Mouse (Mus musculus) kidney, postnatal 0 days (tissue): ENCODE data around the gene Ica1. TPM values are rescaled to one million over a fixed set of nuclear protein-coding genes. Genes with fewer than 3 reads are reported as not detected.

Experiments used
- ATAC-seq: fragments of 200-750 bp; cut with Nextera tagmentation; replicated peaks from 2 replicates; pipeline ENCODE4 v1.8.0; 2017; ENCODE audit warnings: low read depth, moderate number of reproducible peaks, moderate TSS enrichment, moderate library complexity; ENCODE audit not compliant: low FRiP score
- DNase-seq: peaks from one replicate; pipeline ENCODE4 v3.0.0-alpha.2; 2016; ENCODE audit warnings: low spot score
- H3K27ac ChIP-seq: fragments of 300-500 bp; sonication (generic); 2 replicates; pipeline ENCODE4 v1.5.1; 2014; ENCODE audit warnings: mild to moderate bottlenecking
- H3K27me3 ChIP-seq: fragments of 300-500 bp; sonication (generic); 2 replicates; pipeline ENCODE4 v1.6.1; 2014; ENCODE audit warnings: low read length, mixed read lengths; ENCODE audit not compliant: insufficient read depth
- H3K36me3 ChIP-seq: fragments of 300-500 bp; sonication (generic); 2 replicates; pipeline ENCODE4 v1.6.1; 2014; ENCODE audit warnings: low read length, mixed read lengths; ENCODE audit not compliant: insufficient read depth
- H3K4me1 ChIP-seq: fragments of 300-500 bp; sonication (generic); replicated peaks from 2 replicates; pipeline ENCODE4 v1.6.1; 2014; ENCODE audit warnings: antibody characterized with exemption, low read length, mixed read lengths; ENCODE audit not compliant: insufficient read depth
- H3K4me2 ChIP-seq: fragments of 300-500 bp; sonication (generic); 2 replicates; pipeline ENCODE4 v1.6.1; 2014; ENCODE audit warnings: mild to moderate bottlenecking, low read length, moderate library complexity, mixed read lengths
- H3K4me3 ChIP-seq: fragments of 300-500 bp; sonication (generic); replicated peaks from 2 replicates; pipeline ENCODE4 v1.5.1; 2014; ENCODE audit warnings: low read depth, low read length
- H3K9ac ChIP-seq: fragments of 300-500 bp; sonication (generic); 2 replicates; pipeline ENCODE4 v1.6.1; 2014; ENCODE audit warnings: low read depth, low read length
- H3K9me3 ChIP-seq: fragments of 300-500 bp; sonication (generic); replicated peaks from 2 replicates; pipeline ENCODE4 v1.6.1; 2016; ENCODE audit warnings: low read length, inconsistent platforms, mixed read lengths
- CTCF ChIP-seq: IDR thresholded peaks from 2 replicates; pipeline ENCODE4 v1.5.1; 2016; ENCODE audit warnings: antibody characterized with exemption, low read depth, mild to moderate bottlenecking, moderate library complexity
- WGBS: fragments of 180-500 bp; shearing (Covaris S2); extraction: QIAGEN DNeasy Blood & Tissue Kit; methylation state at CpG from one replicate; pipeline ENCODE4 v1.1.7; 2014; 5-methylcytosine and 5-hydroxymethylcytosine counted together
- polyA plus RNA-seq: library from polyadenylated mRNA; unstranded; fragments of >200 nt; fragmentation: Nextera tagmentation; extraction: Ambion mirVana; gene quantifications from 2 replicates; pipeline ENCODE4 v1.2.1, GENCODE M21; 2015

Ica1 gene
- polyA plus RNA-seq, 1 experiment from 2014 or later = 30.1 TPM

DNA sequence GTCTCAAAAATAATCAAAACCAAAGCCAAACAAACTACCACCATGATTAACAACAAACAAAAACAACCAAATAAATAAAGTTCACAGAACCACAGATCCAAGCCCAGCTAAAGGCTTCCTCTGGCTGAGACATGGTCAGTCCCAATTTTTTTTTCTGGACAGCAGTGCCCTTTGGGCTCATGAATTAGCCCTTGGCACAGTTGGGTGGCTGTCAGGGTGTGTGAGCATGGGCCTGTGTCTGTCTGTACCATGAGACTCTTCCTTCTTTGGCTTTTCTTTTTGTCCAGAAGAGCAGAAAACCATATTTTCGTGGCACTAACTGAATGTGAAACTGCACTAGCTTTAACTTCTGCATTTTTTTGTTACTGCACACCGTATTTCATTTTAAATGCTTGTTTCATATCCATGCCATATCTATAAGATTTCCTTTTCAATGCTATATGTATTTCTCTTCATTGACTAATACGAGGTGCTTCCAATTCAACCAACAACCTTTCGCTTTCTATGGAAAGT lies 34.0 kb downstream of the Ica1 start:
- Histone ChIP-seq H3K4me3 (no peak overlapping the region), H3K27ac (no peak overlapping the region), H3K27me3 (no peaks in the 10 kb centered on the region), H3K9me3 (no peaks in the 10 kb centered on the region), H3K36me3 (no peaks in the 10 kb centered on the region), H3K9ac (no peak overlapping the region), H3K4me1 (0 out of 2 replicates have a peak, but pooled peaks cover 3% of the 10 kb centered on the region), H3K4me2 (no peak overlapping the region)
- WGBS = 91% methylated on average over 4 of the region's 4 CpGs
- TF ChIP-seq CTCF = no peak
- ATAC-seq = no peak
- DNase-seq = no peak

DNA sequence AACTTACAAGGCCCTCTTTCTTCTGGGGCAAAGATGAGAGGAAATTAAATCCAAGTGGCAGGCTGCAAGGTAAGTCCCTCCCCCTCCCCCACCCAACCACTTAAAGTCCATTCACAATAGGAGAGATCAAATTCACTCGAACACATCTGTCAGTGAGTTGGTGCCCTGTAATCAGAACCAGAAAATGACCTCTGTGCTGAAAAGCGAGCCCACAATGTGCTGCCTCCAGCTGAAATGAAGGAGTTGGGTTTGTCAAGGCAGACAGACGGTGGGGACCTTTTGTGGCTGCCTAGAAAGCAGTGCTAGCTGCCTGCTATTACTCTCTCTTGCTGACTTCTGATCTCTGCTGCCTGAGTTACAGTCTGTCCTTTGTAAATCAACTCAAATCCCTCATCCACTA lies 35.8 kb downstream of the Ica1 start:
- 0 out of 2 replicates have a peak, but pooled peaks cover 3% of the 10 kb centered on the region for H3K4me1 ChIP-seq
- H3K36me3 ChIP-seq = no peaks in the 10 kb centered on the region
- H3K9me3 ChIP-seq = no peaks in the 10 kb centered on the region
- H3K4me2 ChIP-seq = no peak overlapping the region
- DNase-seq (peak; percentile 32), ATAC-seq (no peak)
- H3K27me3 ChIP-seq = no peaks in the 10 kb centered on the region
- no peak overlapping the region for H3K27ac ChIP-seq
- no peak for TF ChIP-seq CTCF
- WGBS = 38% methylated on average over 3 of the region's 3 CpGs
- H3K9ac ChIP-seq = no peak overlapping the region
- H3K4me3 ChIP-seq = no peak overlapping the region

DNA sequence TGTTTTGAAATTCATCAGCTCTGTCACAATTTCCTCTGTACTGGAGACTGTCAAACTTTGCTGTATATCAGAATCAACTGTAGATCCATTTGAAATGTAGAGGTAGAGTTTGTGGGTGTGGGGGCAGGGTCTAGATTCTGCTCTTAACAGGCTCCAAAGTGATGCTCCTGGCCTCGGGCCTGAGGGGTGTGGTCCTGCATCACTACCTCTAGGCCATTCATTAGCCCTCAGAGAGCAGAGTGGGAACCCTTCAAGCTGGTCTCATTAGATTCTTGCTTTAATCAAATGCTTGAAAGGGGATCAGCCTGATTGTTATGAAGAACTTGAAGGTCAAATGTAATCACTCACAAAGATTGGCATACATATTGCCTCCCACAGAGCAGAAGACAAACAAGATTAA lies 36.6 kb downstream of the Ica1 start:
- H3K9me3 ChIP-seq = no peaks in the 10 kb centered on the region
- no peak for TF ChIP-seq CTCF
- no peaks in the 10 kb centered on the region for H3K27me3 ChIP-seq
- 25% methylated on average over 1 of the region's 1 CpGs for WGBS
- H3K36me3 ChIP-seq = no peaks in the 10 kb centered on the region
- H3K9ac ChIP-seq = no peak overlapping the region
- DNase-seq (peak; percentile 12), ATAC-seq (no peak)
- no peak overlapping the region for H3K27ac ChIP-seq
- no peak overlapping the region for H3K4me2 ChIP-seq
- H3K4me1 ChIP-seq = 0 out of 2 replicates have a peak, but pooled peaks cover 3% of the 10 kb centered on the region
- H3K4me3 ChIP-seq = no peak overlapping the region

DNA sequence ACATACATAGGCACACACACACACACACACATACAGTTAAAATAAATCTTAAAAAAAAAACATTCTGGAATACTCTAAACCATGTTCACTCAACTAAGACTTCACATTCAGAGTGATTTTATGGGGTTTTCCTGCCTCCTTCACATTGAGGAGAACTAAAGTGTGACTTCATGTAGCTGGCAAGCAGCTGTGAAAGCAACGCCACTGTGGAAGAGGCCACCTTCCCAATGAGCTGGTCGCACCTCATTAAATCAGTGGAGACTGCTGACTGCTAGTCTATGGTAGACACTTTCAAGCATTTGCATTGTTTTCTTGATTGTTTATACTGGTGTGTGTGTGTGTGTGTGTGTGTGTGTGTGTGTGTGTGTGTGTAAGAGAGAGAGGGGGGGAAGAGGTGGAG lies 38.2 kb downstream of the Ica1 start:
- Histone ChIP-seq H3K36me3 (no peaks in the 10 kb centered on the region), H3K4me3 (no peak overlapping the region), H3K9me3 (no peaks in the 10 kb centered on the region), H3K4me1 (0 out of 2 replicates have a peak, but pooled peaks cover 3% of the 10 kb centered on the region), H3K27me3 (no peaks in the 10 kb centered on the region), H3K4me2 (no peak overlapping the region), H3K9ac (no peak overlapping the region), H3K27ac (no peak overlapping the region)
- peak; percentile 53; the same call in 1 of the 2 replicates for ATAC-seq
- TF ChIP-seq CTCF = no peak
- WGBS = 23% methylated on average over 2 of the region's 2 CpGs
- peak; percentile 77 for DNase-seq

DNA sequence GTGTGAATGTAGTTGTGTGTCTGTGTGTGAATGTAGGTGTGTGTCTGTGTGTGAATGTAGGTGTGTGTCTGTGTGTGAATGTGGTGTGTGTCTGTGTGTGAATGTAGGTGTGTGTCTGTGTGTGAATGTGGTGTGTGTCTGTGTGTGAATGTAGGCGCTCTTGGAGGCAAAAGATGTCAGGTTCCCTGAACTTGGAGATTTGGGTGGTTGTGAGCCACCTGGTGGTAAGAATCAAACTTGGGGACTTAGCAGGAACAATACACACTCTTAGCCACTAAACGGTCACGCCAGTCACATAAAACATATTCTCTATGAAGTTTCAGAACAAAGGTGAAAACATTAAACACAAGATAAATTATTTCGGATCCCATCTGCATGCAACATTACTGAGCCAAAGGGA lies 39.9 kb downstream of the Ica1 start:
- peak; percentile 71 for TF ChIP-seq CTCF
- ATAC-seq = no peak
- H3K4me3 ChIP-seq = no peak overlapping the region
- no peaks in the 10 kb centered on the region for H3K36me3 ChIP-seq
- no peak overlapping the region for H3K4me2 ChIP-seq
- no peak overlapping the region for H3K27ac ChIP-seq
- H3K9ac ChIP-seq = no peak overlapping the region
- 57% methylated on average over 4 of the region's 4 CpGs for WGBS
- no peaks in the 10 kb centered on the region for H3K27me3 ChIP-seq
- DNase-seq = peak; percentile 48
- 0 out of 2 replicates have a peak, but pooled peaks cover 3% of the 10 kb centered on the region for H3K4me1 ChIP-seq
- no peaks in the 10 kb centered on the region for H3K9me3 ChIP-seq

DNA sequence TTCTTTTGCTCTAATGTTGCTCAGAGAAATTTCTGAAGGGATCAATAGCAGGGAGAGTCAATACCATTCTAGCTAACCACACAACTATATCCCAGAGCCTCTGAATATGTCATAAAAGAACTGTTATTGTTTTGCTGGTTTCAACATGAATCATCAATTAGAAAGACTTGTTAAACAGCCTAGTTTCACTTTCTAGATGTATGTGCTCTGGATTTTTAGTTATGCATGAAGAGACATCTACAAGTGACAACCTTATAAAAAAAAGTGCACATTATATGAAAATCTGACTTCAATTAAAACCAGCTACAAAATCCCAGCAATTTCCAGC lies 41.8 kb downstream of the Ica1 start:
- no peaks in the 10 kb centered on the region for H3K27me3 ChIP-seq
- peak; percentile 43 for DNase-seq
- no peak; the same call in 1 of the 2 replicates for ATAC-seq
- H3K9ac ChIP-seq = no peak overlapping the region
- H3K4me3 ChIP-seq = no peak overlapping the region
- no peak overlapping the region for H3K27ac ChIP-seq
- no peaks in the 10 kb centered on the region for H3K4me1 ChIP-seq
- H3K36me3 ChIP-seq = no peaks in the 10 kb centered on the region
- no peak for TF ChIP-seq CTCF
- H3K4me2 ChIP-seq = no peak overlapping the region
- no peaks in the 10 kb centered on the region for H3K9me3 ChIP-seq
